Mouse (Mus musculus): ENCODE measurements around the gene Etv2.

Etv2 gene

GRCm38 (mm10) chr7:30613529-30614112, 22.0 kb downstream of the Etv2 start:
- no peak for DNase-seq (ENCODE audit: low read depth)

DNA sequence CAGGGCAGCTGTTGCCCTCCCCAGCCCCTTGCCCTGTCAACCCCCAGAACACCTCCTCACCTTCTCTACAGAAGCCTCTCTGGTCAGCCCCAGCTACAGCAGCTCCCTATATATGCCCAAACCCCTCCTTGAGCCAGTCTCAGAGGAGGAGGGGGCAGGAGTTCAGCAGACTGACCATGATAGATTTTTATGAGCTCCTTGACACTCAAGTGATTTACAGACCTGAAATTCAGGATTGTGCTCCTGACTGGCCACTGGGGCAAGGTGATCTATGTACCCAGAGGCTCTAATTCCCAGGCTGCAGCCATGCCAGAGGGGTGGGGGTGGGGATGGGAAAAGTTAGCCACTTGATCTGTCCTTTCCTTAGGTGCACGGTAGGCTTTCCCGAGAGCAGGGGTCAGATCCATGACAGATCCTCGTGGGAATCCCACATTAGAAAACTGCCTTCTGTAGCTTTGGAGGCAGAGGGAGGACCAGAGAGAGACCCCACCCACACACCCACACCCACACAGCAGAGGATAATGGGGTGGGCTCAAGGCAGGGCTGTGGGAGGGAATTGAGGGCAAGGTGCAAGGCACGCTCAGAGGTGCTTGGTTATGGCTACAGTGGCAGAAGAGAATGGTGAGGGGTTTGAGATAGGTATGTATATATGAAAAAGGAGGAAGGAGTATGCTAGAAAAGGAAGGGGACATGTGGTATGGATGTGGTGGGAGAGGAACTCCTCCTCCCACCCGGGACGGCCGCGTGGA, 22.8 kb downstream of the Etv2 start, which contains the start of gene Upk1a:
TSS of gene Upk1a (minus strand) at position 194 of the 749 bp plus-strand sequence.
- DNase-seq (ENCODE audit: low read depth): no peak

DNA sequence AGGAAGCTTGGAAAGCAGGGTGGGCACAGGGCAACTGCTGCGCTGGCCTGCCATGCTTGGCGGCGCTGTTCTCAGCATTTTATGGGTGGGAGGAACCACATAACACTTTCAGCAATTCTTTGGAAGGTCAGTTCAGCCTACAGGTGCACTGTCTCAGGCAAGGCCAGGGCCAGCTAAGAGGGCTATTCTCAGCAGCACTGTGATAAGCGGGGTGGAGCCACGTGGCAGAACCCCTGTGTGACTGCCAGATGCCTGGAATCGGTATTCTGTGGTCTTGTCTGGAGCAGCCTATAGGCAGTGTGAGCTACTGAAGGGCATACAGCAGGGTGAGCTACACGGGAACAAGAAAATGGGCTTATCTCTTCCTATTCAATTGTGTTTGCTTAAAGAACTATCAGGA, 25.6 kb downstream of the Etv2 start:
- no peak for DNase-seq (ENCODE audit: low read depth)

DNA sequence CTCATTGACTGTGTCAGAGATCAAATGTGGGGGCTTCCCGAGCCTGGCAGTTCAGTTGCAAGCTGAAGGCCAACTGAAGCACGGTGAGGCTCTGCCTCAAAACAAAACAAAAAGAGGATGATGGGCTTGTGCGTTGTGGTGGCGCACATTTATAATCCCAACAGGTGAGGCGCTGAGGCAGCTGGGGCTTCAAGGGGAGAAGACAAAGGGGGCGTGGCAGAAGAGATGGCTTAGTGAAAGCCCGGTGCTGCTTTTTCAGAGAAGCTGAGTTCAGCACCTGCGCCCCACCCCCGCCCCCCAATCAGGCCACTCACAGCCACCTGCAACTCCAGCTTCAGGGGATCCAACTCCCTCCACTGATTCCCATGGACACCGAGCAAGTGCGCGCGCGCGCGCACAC, 27.2 kb downstream of the Etv2 start:
- DNase-seq (ENCODE audit: low read depth): no peak

DNA sequence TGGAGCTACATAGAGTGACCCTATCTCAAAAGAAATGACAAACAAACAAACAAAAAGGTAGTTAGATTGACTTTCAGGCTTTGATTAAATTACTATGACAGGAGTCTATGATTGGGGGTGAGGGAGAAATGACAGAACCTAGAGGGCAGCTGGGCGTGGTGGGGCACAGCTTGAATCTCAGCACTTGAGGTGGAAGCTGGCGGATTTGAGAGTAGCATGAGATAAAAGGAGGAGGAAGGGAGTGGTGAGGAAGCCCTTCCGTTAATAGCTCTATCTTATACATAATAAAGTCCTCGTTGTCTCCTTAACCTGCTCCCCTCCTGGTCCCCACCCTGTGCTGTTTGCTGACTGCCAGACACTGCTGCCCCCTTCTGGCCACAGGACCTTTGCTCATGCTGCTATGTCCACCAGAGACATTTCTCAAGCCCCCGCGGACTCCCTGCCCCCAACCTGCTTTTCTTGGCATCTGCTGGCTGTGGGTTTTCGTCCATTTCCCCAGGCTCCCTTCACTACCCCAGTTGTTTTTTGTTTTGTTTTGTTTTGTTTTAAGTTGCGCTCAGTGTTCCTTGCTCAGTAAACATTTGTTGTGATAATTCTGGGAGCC, 27.8 kb downstream of the Etv2 start:
- DNase-seq (ENCODE audit: low read depth): no peak

GRCm38 (mm10) chr7:30604944-30605343, 30.7 kb downstream of the Etv2 start:
- no peak for DNase-seq (ENCODE audit: low read depth)

- DNase-seq (ENCODE audit: low read depth): no peak
Measured at GRCm38 (mm10) chr7:30604424-30604823, 31.2 kb downstream of the Etv2 start.

- DNase-seq (ENCODE audit: low read depth): no peak
Measured at GRCm38 (mm10) chr7:30602583-30602982, 33.1 kb downstream of the Etv2 start.

DNA sequence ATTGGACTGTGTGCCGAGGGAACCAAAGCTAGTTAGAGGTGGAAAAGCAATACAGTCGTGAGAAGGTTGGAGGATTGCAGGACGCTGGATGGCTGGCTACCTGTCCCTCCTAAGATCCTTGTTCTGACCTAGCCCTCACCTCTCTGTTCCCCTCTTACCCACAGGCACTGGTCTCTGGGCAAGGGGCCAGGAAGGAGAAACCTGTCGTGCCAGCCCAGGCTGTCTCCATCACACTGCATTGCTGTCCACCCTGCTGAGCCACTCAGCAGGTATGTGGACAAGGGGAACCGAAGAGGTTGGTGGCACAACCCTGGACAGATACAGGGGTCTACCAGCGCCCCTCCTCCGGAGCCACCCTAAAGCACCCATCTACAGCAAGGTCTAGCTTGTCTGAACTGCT, 35.0 kb downstream of the Etv2 start:
- DNase-seq (ENCODE audit: low read depth): no peak

GRCm38 (mm10) chr7:30599933-30600353, 35.7 kb downstream of the Etv2 start:
- peak; percentile 83 for DNase-seq (ENCODE audit: low read depth)

DNA sequence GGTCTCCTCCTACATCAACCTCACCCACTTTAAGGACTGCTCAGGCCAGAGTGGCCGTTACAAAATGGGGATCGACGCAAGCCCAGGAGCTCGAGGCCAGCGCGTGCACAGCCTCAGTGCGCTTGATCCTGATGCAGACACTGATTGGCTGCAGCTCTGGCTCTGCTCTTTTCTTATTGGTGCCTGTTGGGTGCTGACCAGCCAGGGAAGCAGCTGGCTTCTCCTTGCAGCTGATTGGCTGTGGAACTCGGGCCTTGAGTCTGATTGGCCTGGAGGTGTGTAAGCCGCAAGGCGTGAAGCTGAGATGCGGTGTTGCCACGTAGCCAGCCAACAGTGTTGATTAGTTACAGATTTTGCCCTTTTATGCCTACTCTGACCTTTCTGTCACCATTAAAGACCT, 36.9 kb downstream of the Etv2 start, which contains the start of gene Zbtb32:
TSS of gene Zbtb32 (minus strand) at position 124 of the 400 bp plus-strand sequence.
- DNase-seq (ENCODE audit: low read depth): no peak

DNA sequence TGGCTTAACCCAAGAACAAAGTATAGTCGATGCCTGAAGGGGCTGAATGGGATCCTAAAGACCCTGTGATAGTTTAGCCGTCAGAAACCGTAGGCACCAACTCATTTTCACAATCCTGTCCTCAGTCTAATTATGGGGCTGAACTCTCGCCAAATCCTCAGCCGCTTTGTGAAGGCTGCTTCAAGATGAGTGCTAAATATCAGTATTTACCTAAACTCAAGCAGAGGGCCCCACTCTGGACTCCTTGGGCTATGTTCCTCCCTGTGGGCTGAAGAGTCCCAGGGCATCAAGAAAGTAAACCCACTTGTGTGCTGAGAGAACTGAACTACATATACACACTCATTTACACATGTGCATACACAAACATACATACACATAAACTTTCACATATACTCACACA, 38.8 kb downstream of the Etv2 start:
- DNase-seq (ENCODE audit: low read depth): no peak

- no peak for DNase-seq (ENCODE audit: low read depth)
Measured at GRCm38 (mm10) chr7:30596093-30596492, 39.6 kb downstream of the Etv2 start.

- DNase-seq (ENCODE audit: low read depth): no peak
Measured at GRCm38 (mm10) chr7:30594510-30595024, 41.1 kb downstream of the Etv2 start.

- no peak for DNase-seq (ENCODE audit: low read depth)
Measured at GRCm38 (mm10) chr7:30593579-30594509, 41.8 kb downstream of the Etv2 start.

GRCm38 (mm10) chr7:30592772-30593423, 42.8 kb downstream of the Etv2 start:
- DNase-seq (ENCODE audit: low read depth): peak; percentile 21

- DNase-seq (ENCODE audit: low read depth): no peak
Measured at GRCm38 (mm10) chr7:30591605-30591951, 44.1 kb downstream of the Etv2 start.

DNA sequence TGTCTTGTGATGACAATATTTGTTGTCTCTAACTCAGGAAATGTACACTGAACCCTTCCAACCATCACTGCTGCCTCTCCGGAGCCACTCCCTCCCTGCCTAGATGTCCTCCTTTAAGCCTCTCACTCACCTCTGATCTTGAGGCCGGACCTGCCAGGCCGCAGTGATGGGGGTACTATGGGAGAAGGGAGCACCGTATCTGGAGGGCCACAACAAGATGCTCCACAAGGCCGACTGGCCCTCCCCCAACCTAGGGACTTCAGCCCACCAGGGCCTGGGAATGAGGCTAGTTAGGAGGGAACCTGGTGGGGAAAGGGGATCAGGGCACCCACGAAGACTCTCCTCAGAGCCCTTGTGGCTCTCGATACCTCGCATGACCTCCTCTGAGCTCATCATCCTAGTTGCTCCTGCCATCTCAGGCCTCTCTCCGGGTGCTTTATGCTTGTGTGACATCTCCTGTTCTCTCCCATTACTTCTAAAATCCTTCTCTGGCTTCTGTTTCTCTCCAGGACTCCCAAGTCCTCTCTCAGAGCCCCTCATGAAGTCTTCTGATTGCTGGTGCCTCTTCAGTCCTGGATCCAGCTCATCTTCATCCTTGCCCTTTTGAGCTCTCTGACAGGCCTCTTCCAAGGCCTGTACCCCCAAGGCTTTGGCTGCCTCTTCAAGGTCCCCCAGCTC, 44.6 kb downstream of the Etv2 start:
- DNase-seq (ENCODE audit: low read depth): no peak

DNA sequence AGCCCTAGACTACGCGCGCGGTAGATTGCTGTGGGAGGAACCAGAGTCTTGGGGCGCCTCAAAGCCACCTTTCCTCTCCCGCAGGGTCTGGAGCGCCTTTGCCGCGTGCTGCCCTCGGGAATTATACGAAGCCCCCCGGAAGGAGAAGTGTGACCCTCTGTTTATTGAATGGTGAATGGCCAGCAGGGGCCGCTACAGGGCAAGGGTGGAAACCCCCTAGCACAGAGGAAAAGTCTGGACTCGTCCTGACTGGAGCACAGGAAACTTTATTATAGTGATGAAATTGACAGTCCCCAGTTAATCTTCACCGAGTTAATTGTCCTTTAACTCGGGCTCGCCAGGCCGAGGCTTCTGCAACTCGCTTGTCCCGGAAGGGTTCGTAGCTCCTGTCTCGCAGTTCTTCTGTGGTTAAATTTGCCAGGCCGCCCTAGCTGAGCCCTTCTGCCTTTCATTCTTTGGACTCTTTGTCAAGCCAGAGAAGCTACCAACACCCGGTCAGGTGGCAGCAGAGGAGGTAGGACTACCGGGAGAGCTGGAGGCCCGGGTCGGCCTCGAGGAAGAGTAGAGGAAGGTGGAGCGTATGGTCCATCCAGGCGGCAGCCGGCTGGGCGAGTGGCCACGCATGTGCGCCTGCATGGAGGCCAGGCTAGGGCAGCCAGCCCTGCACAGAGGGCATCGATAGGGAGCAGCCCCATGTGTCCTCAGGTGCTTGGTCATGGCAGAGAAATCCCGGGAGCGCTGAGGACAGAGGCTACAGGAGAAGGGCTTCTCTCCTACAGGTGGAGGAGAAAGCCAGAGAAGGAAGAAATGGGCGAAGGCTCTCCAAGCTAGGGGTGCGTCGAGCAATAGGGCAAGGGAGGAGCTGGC, 46.0 kb downstream of the Etv2 start:
- DNase-seq (ENCODE audit: low read depth): peak; percentile 71

All from c-Kit-positive CD71-positive TER-119-negative erythroid progenitor cells, embryonic 14.5 days (primary cell).